Mouse (Mus musculus) brain, embryonic 14.5 days (tissue): ENCODE data around the gene Pou2f2.

ENCODE experiments used
- CTCF ChIP-seq: fragments of 200-500 bp; IDR thresholded peaks from 2 replicates; pipeline ENCODE4 v1.5.1; 2012; ENCODE audit warnings: inconsistent platforms, mild to moderate bottlenecking, moderate library complexity, borderline replicate concordance; ENCODE audit not compliant: insufficient read depth, insufficient read length; ENCODE audit errors: extremely low read depth
- POLR2A ChIP-seq: fragments of 200-500 bp; IDR thresholded peaks from 2 replicates; pipeline ENCODE4 v1.6.1; 2012; ENCODE audit warnings: mild to moderate bottlenecking, inconsistent platforms, borderline replicate concordance; ENCODE audit not compliant: poor library complexity, insufficient read depth, insufficient read length, severe bottlenecking; ENCODE audit errors: extremely low read depth

GRCm38 (mm10) chr7:25110336-25110735, 69.2 kb downstream of the Pou2f2 start:
- TF ChIP-seq CTCF, result no peak
- TF ChIP-seq POLR2A, result no peak
